Mouse (Mus musculus): ENCODE results near the gene Ccdc182. TPM values are rescaled to one million over a fixed set of nuclear protein-coding genes. Genes with fewer than 3 reads are reported as not detected.

Ccdc182 gene
- total RNA-seq, 1 experiment from 2014 or later = not detected

DNA sequence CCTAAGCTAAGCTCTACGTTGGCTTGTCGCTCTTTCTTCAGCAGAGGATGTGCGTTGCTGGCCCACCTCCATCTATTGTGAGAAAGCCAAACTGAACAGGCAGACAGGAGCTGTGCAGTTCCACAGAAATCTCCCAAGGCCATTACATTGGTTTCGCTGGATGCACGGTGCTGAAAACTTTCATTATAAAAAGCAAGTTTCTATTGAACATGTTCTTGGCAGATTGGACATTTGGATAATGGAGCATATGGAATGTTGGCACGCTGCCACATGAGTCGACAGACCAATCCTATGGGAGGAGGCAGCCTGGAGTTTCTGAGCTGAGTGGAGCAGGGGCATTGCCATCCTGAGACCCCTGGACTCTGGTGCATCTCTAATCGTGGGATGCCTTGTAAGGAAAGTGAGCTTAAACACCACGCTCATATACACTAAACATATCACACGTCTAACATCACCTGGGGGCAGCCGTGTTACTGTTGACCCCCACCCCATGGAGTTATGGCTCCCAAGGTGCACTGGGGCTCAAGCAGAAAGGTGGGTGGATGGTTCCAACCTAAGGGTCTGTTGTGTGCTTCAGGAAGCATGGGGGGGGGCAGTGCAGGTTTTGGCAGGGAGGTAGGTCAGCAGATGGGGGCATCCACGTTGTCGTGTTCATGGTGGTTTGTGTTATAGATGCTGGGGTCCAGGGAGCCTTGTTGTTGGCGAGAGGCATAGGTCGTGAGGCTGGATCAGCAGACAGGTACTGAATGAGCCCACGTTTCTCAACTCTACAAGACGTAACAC is 35.1 kb downstream of the Ccdc182 start:
- DNase-seq = no peak

DNA sequence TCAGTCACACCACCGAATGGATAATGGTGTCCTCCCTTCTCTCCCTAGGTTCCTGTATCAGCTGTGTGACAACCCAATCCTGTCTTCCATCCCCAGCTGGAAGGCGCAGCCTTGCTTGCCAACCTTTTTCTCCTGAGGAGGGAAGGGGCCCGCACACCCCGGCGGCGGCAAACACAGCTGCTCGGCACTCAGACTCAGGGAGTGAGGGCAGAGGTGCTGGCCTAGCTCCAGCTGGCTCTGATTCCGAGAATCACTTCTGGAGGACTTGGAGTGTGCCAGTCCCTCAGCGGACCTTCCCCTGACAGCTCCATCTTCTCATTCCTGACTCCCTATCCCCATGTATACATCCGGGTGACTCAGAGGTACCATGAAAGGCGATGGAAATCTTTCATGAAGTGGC is 36.9 kb downstream of the Ccdc182 start:
- peak; percentile 83 for DNase-seq

DNA sequence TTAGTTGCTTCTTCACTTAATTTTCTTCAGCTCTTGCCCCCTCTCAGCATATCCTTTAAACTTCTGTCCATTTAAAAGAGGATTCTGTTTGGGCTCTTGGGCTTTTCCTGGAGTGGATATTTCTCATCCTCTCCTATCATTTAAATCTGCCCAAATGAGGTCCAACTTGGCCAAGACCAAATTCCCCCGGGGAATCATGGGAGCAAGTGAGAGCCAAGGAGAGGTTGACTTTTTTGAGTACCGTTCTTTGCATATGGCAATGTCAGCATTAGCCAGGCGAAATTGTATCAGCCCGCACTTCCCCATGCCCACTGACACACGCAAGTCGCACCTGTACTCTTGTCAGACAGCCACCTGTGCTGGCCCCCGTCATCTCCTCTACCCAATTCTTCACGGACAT is 37.9 kb downstream of the Ccdc182 start:
- DNase-seq = no peak

DNA sequence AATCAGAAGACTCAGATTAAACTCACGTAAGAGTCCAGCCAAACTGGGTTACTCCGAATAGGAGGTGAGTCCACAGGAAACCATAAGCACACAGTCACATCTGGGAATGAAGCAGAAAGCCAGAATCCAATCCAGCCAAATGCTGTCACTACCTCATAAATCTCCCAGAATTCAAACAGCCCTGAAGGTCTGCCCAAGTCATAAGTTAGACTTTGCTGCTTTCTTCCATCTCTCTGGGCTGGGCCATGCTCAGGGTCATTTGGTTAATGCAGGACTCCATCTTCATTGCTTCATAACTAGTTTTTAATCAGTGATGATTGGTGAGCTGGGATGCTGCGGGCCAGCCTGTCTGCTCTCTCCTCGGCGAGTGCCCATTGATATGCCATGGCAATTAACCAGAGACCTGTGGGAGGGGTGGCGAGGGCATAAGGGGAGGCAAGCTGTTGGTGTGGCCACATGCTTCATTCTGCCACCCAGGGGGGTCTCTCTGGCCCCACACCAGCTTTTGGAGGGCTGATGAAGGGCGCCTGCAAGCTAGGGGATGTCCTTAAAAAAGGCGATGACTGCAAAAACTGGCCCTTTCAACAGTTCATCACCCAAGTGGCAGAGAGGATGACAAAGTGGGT is 38.6 kb downstream of the Ccdc182 start:
- no peak for DNase-seq

DNA sequence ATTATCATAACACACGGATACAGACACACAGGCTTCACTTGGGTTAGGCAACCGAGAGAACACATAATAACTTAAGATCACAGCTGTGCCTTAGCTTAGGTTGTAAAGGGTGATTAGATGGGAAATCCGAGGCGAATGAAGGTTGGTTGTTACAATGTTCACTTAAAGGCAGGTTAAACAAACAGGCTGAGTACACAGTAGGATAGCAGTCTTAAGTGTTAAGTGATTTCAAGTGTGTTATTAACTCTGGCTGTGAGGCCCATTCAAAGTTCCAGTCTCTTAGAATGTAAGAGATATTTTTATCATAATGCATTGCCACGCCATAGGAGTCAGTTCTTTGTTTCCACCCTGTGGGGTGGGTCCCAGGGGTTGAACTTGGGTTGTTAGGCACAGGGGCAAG is 41.0 kb downstream of the Ccdc182 start:
- DNase-seq = no peak

DNA sequence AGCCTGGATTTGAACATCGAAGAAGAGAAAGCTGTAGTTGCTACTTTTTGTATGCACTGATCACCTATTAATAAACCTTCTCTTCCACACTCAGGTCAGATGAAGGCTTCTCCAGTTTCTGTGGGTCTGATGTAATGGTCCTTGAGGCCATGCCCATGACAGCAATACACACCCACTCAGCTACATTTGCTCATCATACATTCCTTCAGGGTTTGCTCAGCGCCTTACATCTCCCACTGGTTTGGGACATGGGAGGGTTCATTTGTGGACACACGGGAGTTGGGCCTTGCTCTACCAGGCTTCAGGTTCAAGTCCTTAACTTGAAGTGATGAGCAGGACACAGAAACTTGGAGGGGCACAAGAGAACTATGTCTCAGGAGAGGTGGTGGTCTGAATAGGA is 44.1 kb downstream of the Ccdc182 start:
- DNase-seq = no peak

Other genes starting within 250 kb of the Ccdc182 start
- 226 and 298 TPM in 2 replicates for gene Srsf1, start 246.7 kb upstream of the Ccdc182 start, total RNA-seq (2021)
- 45.8 and 51.8 TPM in 2 replicates for gene Vezf1, start 225.8 kb upstream of the Ccdc182 start, total RNA-seq (2021)
- gene Cuedc1, start 196.0 kb upstream of the Ccdc182 start, total RNA-seq (2021) = 50.7 and 68.6 TPM in 2 replicates
- 133 and 199 TPM in 2 replicates for gene Mrps23, start 89.7 kb upstream of the Ccdc182 start, total RNA-seq (2021)

Data from adrenal gland, postnatal 25 days (tissue).